Mouse (Mus musculus): ENCODE results near the gene Atp8b4. TPM values are rescaled to one million over a fixed set of nuclear protein-coding genes. Genes with fewer than 3 reads are reported as not detected.
"Not testable (repeated sequence)": the region's sequence is repeated elsewhere in the genome, so short reads cannot be mapped to it uniquely, and the experiment has no call there.

Gene Atp8b4
- polyA plus RNA-seq, 1 experiment from 2014 or later = 0.20 TPM

DNA sequence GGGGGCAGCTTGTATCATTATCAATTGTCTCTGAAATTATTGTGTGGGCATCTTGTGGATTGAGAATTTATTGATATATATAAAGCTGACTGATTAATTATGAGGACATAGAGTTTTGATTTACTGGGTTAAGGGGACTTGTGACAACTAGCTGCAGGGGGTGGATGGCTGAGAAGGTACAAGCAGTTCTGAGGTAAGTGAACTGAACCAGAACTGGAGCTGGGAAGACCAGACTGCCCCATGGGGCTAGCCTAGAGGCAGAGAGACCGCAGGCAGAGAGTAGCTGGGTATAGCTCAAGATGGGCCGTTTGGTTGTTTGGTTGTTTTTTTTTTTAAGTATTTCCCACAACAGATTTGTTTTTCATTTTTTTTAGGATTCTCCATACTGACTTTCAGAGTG is 23.8 kb upstream of the Atp8b4 start:
- WGBS = 94% methylated on average over 2 of the region's 2 CpGs
- no peak overlapping the region for H3K9ac ChIP-seq (replicated peaks; ENCODE audit: low read depth, low read length)
- H3K27me3 ChIP-seq (ENCODE audit: control insufficient read depth, insufficient read depth, low read length) = no peaks in the 10 kb centered on the region
- no peaks in the 10 kb centered on the region for H3K36me3 ChIP-seq (ENCODE audit: control insufficient read depth, insufficient read depth, low read length)
- H3K27ac ChIP-seq (ENCODE audit: low read length) = no peak overlapping the region
- H3K4me3 ChIP-seq (ENCODE audit: low read depth, low read length) = no peak overlapping the region
- no peak overlapping the region for H3K4me2 ChIP-seq (replicated peaks; ENCODE audit: low read depth, low read length)
- H3K9me3 ChIP-seq (ENCODE audit: control insufficient read depth, low read depth, low read length) = no peaks in the 10 kb centered on the region
- H3K4me1 ChIP-seq (ENCODE audit: control insufficient read depth, insufficient read depth, low read length) = no peaks in the 10 kb centered on the region
- no peak for ATAC-seq (ENCODE audit: insufficient number of reproducible peaks, insufficient read depth, low FRiP score, low read depth)

DNA sequence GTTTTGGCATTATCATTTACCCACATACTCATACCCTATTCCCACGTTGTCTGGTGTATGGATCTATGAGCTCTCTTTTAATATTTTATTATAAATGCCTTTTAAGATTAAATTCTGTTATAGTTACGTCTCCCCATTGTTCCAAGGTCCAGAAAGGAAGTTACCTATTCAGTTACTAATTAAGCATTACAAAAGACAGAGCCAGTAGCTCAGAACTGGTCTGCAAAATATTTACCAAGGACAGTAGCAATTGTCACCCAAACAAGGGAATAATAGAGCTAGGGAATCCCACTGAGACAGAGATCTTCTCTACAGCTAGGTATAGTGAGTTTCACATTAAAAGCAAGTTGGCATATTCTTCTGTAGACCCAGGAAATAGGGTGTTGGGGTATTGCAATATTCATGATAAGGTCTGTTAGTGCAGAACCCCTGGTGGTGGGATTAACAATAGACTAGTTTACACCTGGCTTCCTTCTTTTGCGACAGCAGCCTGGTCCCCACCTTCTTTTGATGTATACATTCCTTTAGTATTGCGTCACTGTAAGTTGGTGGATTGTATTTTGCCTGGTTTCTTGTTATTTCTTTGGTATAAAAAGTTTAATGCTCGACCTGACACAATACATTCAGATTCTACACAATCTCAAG is 22.7 kb upstream of the Atp8b4 start:
- H3K4me3 ChIP-seq (ENCODE audit: low read depth, low read length); H3K9ac ChIP-seq (replicated peaks; ENCODE audit: low read depth, low read length); H3K27ac ChIP-seq (ENCODE audit: low read length); ATAC-seq (ENCODE audit: insufficient number of reproducible peaks, insufficient read depth, low FRiP score, low read depth); H3K27me3 ChIP-seq (ENCODE audit: control insufficient read depth, insufficient read depth, low read length); H3K36me3 ChIP-seq (ENCODE audit: control insufficient read depth, insufficient read depth, low read length); H3K9me3 ChIP-seq (ENCODE audit: control insufficient read depth, low read depth, low read length); H3K4me1 ChIP-seq (ENCODE audit: control insufficient read depth, insufficient read depth, low read length); H3K4me2 ChIP-seq (replicated peaks; ENCODE audit: low read depth, low read length): not testable (repeated sequence)
- 52% methylated on average over 5 of the region's 5 CpGs for WGBS

GRCm38 (mm10) chr2:126522056-126522455 is 21.6 kb upstream of the Atp8b4 start:
- no peak for ATAC-seq (ENCODE audit: insufficient number of reproducible peaks, insufficient read depth, low FRiP score, low read depth)
- Histone ChIP-seq H3K4me3 (ENCODE audit: low read depth, low read length) (no peak overlapping the region), H3K9me3 (ENCODE audit: control insufficient read depth, low read depth, low read length) (no peaks in the 10 kb centered on the region), H3K36me3 (ENCODE audit: control insufficient read depth, insufficient read depth, low read length) (no peaks in the 10 kb centered on the region), H3K27me3 (ENCODE audit: control insufficient read depth, insufficient read depth, low read length) (no peaks in the 10 kb centered on the region), H3K4me1 (ENCODE audit: control insufficient read depth, insufficient read depth, low read length) (no peaks in the 10 kb centered on the region), H3K9ac (replicated peaks; ENCODE audit: low read depth, low read length) (no peak overlapping the region), H3K4me2 (replicated peaks; ENCODE audit: low read depth, low read length) (no peak overlapping the region), H3K27ac (ENCODE audit: low read length) (no peak overlapping the region)
- WGBS = 78% methylated on average over 8 of the region's 8 CpGs

- no peaks in the 10 kb centered on the region for H3K27me3 ChIP-seq (ENCODE audit: control insufficient read depth, insufficient read depth, low read length)
- H3K27ac ChIP-seq (ENCODE audit: low read length) = no peak overlapping the region
- H3K4me2 ChIP-seq (replicated peaks; ENCODE audit: low read depth, low read length) = no peak overlapping the region
- H3K9me3 ChIP-seq (ENCODE audit: control insufficient read depth, low read depth, low read length) = no peaks in the 10 kb centered on the region
- 0 out of 2 replicates have a peak, but pooled peaks have one; percentile 37 for ATAC-seq (ENCODE audit: insufficient number of reproducible peaks, insufficient read depth, low FRiP score, low read depth)
- WGBS = 72% methylated on average over 10 of the region's 10 CpGs
- no peak overlapping the region for H3K9ac ChIP-seq (replicated peaks; ENCODE audit: low read depth, low read length)
- H3K4me1 ChIP-seq (ENCODE audit: control insufficient read depth, insufficient read depth, low read length) = no peaks in the 10 kb centered on the region
- H3K36me3 ChIP-seq (ENCODE audit: control insufficient read depth, insufficient read depth, low read length) = no peaks in the 10 kb centered on the region
- no peak overlapping the region for H3K4me3 ChIP-seq (ENCODE audit: low read depth, low read length)
These were observed 21.0 kb upstream of the Atp8b4 start for GRCm38 (mm10) chr2:126521471-126521870.

DNA sequence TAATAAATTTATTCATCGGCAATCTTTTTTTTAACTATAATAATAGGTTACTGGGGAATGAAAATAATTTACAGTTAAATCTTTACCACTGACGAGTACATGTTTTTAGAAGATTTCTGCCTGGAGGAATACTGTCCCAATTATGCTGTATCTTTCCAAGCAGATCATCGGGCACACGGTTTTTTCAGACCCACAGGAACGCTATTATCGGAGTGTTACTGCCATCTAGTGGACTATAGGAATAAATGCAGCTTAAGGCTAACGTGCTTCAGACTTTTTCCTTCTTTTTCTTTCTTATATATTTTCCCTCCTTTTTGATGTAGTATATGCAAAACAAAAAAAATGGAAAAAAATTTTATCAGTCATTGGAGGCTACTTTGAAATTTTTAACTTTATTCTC is 20.4 kb upstream of the Atp8b4 start:
- Histone ChIP-seq H3K9me3 (ENCODE audit: control insufficient read depth, low read depth, low read length) (no peaks in the 10 kb centered on the region), H3K4me3 (ENCODE audit: low read depth, low read length) (no peak overlapping the region), H3K4me2 (replicated peaks; ENCODE audit: low read depth, low read length) (no peak overlapping the region), H3K27ac (ENCODE audit: low read length) (no peak overlapping the region), H3K36me3 (ENCODE audit: control insufficient read depth, insufficient read depth, low read length) (no peaks in the 10 kb centered on the region), H3K9ac (replicated peaks; ENCODE audit: low read depth, low read length) (no peak overlapping the region), H3K4me1 (ENCODE audit: control insufficient read depth, insufficient read depth, low read length) (no peaks in the 10 kb centered on the region), H3K27me3 (ENCODE audit: control insufficient read depth, insufficient read depth, low read length) (no peaks in the 10 kb centered on the region)
- WGBS = 13% methylated on average over 7 of the region's 7 CpGs
- no peak for ATAC-seq (ENCODE audit: insufficient number of reproducible peaks, insufficient read depth, low FRiP score, low read depth)

DNA sequence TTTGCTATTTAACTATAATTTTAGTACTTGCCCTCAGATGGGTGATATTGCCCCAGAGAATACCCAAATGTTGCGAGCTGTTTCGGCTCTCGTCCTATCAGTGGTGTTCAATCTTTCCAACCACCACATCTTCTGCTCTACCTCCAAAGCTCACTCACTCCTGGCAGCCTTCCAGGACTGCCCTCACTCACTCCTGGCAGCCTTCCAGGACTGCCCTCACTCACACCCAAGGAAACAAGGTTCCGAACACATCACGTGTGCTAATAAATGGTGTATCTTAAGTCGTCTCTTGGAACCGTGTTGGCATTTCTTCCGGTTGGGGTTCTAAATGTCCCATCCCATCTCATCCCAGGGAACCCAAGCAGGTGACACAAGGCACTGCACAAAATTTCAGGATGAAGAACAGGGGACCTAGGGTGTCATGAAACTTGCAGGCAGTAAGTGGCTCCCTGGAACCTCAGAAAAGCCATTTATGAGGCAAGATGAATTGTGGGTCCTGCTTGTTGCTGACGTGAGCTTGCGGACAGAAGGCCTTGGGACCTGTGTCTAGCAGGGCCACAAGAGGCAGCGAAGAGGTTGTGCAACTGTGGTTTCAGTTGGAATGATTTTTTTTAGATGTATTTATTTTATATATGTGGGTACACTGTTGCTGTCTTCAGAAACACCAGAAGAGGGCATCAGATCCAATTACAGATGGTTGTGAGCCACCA is 19.6 kb upstream of the Atp8b4 start:
- WGBS = 76% methylated on average over 11 of the region's 11 CpGs
- Histone ChIP-seq H3K4me2 (replicated peaks; ENCODE audit: low read depth, low read length) (no peak overlapping the region), H3K27me3 (ENCODE audit: control insufficient read depth, insufficient read depth, low read length) (no peaks in the 10 kb centered on the region), H3K4me1 (ENCODE audit: control insufficient read depth, insufficient read depth, low read length) (no peaks in the 10 kb centered on the region), H3K27ac (ENCODE audit: low read length) (no peak overlapping the region), H3K4me3 (ENCODE audit: low read depth, low read length) (no peak overlapping the region), H3K36me3 (ENCODE audit: control insufficient read depth, insufficient read depth, low read length) (no peaks in the 10 kb centered on the region), H3K9ac (replicated peaks; ENCODE audit: low read depth, low read length) (no peak overlapping the region), H3K9me3 (ENCODE audit: control insufficient read depth, low read depth, low read length) (no peaks in the 10 kb centered on the region)
- ATAC-seq (ENCODE audit: insufficient number of reproducible peaks, insufficient read depth, low FRiP score, low read depth) = no peak

DNA sequence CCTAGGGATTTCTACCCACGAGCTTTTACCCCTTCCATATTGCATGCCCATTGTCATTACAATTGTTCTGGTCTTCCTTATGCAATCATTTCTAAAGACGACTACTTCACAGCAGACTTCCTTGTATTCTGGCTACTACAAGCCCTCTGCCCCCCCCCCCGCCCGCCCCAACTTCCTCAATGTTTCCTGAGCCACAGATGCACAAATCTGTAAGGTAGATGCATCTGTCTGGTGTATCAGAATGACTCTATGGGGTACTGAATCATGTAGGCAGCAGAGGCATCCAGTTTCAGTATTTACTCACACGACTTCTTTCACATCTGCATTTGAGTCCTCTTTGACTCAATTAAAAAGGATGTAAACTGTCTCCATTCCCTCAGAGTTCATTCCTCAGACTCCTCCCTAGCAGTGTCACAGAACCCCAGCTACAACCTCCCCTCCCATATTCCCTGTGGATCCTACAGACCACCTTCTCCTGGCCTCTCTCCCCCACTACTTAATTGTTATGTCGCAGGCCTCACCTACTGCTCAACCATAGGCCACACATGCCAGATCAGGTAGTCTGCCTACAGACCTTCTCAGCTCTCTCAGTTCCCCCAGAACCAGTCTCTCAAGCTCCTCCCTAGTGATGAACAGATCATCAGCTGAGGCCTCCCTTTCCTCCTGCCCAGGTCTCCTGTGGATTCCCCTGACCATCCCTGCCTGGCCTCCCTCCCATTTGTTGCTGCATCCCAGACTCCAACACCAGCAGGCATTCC is 14.8 kb upstream of the Atp8b4 start:
- H3K4me2 ChIP-seq (replicated peaks; ENCODE audit: low read depth, low read length) = no peak overlapping the region
- H3K9me3 ChIP-seq (ENCODE audit: control insufficient read depth, low read depth, low read length) = no peaks in the 10 kb centered on the region
- no peak overlapping the region for H3K27ac ChIP-seq (ENCODE audit: low read length)
- 66% methylated on average over 6 of the region's 6 CpGs for WGBS
- no peaks in the 10 kb centered on the region for H3K27me3 ChIP-seq (ENCODE audit: control insufficient read depth, insufficient read depth, low read length)
- H3K36me3 ChIP-seq (ENCODE audit: control insufficient read depth, insufficient read depth, low read length) = no peaks in the 10 kb centered on the region
- no peak overlapping the region for H3K9ac ChIP-seq (replicated peaks; ENCODE audit: low read depth, low read length)
- no peak overlapping the region for H3K4me3 ChIP-seq (ENCODE audit: low read depth, low read length)
- H3K4me1 ChIP-seq (ENCODE audit: control insufficient read depth, insufficient read depth, low read length) = no peaks in the 10 kb centered on the region
- no peak for ATAC-seq (ENCODE audit: insufficient number of reproducible peaks, insufficient read depth, low FRiP score, low read depth)

GRCm38 (mm10) chr2:126508228-126508627 is 7.8 kb upstream of the Atp8b4 start:
- Histone ChIP-seq H3K36me3 (ENCODE audit: control insufficient read depth, insufficient read depth, low read length) (no peaks in the 10 kb centered on the region), H3K4me2 (replicated peaks; ENCODE audit: low read depth, low read length) (no peak overlapping the region), H3K27me3 (ENCODE audit: control insufficient read depth, insufficient read depth, low read length) (no peaks in the 10 kb centered on the region), H3K9me3 (ENCODE audit: control insufficient read depth, low read depth, low read length) (no peaks in the 10 kb centered on the region), H3K27ac (ENCODE audit: low read length) (no peak overlapping the region), H3K9ac (replicated peaks; ENCODE audit: low read depth, low read length) (no peak overlapping the region), H3K4me1 (ENCODE audit: control insufficient read depth, insufficient read depth, low read length) (no peaks in the 10 kb centered on the region), H3K4me3 (ENCODE audit: low read depth, low read length) (no peak overlapping the region)
- no peak for ATAC-seq (ENCODE audit: insufficient number of reproducible peaks, insufficient read depth, low FRiP score, low read depth)
- 47% methylated on average over 1 of the region's 1 CpGs for WGBS

All from stomach, embryonic 14.5 days (tissue).